Mouse (Mus musculus) frontal cortex, postnatal 36 days (tissue): ENCODE measurements at regions not wholly inside any gene's neighbourhood (a gene's known extent, or its start where the extent isn't known, plus 50 kb on each side); places are given as distances from the start of the nearest gene placed in this dataset.

Source experiments
- DNase-seq, 2 experiments: peaks; one replicate each; pipeline ENCODE4 v3.0.0; 2022; ENCODE audit warnings: low spot score in 2 of 2

- peak in 1 of 2 experiments; percentile 4 for DNase-seq
Observed at GRCm38 (mm10) chr6:133904501-133904900, 50.9 kb upstream of the Kap start.

DNA sequence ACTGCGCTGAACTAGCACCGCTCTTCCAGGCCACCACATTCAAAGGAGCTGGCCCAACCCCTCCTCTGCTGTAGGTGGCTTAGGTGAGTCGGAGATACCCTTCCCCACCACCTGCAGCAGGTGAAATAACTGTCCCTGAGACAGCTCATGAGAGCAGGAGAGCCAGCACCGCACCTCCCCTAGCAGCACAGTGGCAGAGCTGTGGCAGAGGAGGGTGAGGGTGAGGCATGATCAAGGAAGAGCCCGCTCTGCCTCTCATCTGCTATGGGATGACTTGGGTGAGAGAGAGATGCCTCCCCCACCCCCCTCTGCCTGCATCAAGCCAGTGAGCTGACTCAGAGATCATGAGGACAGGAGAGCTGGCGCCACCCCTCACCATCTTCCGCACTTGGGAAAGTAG, 81.1 kb upstream of the Kap start:
- no peak for DNase-seq

GRCm38 (mm10) chr6:133935671-133936070, 82.1 kb upstream of the Kap start:
- DNase-seq, result no peak

GRCm38 (mm10) chr6:133959902-133960634, 75.4 kb upstream of the Etv6 start:
- no peak for DNase-seq

GRCm38 (mm10) chr6:133960713-133961112, 74.8 kb upstream of the Etv6 start:
- DNase-seq, result peak; percentile 63 to 85

DNA sequence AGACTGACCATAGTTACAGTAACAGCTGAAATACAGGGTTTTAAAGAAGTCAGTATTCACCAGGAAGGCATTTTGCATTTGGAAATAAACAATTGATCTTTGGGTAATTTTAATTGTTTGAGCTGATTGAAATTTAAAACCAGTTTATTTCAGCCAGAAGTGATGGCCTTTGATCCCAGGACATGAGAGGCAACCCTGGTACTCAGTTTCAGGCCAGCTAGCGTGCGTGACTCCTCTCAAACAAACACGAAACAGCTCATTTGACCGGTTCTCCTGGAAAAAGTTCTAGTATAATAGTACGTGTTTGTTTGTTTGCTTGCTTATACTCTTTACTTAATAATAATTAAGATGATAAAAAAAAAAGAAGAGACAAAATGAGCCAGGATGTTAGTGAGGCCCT, 72.9 kb upstream of the Etv6 start:
- no peak for DNase-seq

- DNase-seq, result no peak
Observed at GRCm38 (mm10) chr6:133963264-133963663, 72.2 kb upstream of the Etv6 start.

DNA sequence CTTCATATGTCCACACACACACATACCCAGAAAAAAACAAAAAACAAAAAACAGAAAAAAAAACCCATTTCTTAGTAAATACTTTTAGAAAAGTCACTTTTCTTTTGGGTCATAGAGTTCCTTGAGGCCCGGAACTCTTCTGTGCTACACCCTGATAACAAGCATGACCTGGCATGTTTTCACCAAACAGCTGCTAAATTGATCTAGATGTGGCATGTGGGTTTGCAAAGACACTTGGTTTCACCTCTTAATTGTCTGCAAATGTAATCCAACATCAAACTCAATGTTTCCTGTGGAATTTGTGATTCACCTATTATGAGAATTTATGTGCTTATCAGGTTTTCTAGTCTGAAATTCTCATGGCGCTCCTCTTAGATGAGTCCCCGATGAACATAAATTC, 68.2 kb upstream of the Etv6 start:
- DNase-seq, result no peak

- DNase-seq, result no peak
Observed at GRCm38 (mm10) chr6:133972054-133972705, 63.3 kb upstream of the Etv6 start.

- no peak for DNase-seq
Observed at GRCm38 (mm10) chr6:133973205-133973838, 62.2 kb upstream of the Etv6 start.

DNA sequence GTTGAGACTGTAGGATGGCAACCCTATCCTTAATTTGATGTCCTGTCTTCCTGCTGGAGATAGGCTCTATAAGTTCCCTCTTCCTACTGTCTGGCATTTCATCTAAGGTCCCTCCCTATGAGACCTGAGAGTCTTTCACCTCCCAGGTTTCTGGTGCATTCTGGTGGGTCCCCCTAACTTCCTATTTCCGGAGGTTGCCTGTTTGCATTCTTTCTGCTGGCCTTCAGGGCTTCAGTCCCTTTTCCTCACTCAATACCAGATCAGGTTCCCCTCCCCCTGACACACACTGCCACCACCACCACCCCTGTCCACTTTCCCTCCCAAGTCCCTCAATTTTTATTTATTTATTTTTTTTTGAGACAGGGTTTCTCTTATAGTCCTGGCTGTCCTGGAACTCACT, 59.5 kb upstream of the Etv6 start:
- DNase-seq, result no peak

DNA sequence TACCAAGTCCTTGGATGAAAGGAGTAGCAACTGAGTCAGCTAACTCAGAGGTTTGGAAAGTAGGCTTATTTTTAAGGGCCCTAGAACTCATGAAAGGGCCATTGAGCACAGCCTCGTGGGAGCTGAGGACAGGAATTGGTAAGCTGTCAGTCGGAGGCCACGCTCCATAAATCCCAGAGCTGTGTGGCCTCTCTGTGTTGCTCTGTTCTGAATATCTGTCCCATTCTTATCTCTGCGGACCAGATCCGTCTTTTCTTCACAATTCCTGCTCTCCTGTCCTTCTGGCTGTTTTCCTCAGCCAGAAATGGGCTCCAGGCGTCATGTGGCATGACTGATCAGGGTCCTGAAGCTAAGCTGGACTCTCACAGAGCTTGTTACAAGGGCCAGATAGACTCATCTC, 58.6 kb upstream of the Etv6 start:
- no peak for DNase-seq

DNA sequence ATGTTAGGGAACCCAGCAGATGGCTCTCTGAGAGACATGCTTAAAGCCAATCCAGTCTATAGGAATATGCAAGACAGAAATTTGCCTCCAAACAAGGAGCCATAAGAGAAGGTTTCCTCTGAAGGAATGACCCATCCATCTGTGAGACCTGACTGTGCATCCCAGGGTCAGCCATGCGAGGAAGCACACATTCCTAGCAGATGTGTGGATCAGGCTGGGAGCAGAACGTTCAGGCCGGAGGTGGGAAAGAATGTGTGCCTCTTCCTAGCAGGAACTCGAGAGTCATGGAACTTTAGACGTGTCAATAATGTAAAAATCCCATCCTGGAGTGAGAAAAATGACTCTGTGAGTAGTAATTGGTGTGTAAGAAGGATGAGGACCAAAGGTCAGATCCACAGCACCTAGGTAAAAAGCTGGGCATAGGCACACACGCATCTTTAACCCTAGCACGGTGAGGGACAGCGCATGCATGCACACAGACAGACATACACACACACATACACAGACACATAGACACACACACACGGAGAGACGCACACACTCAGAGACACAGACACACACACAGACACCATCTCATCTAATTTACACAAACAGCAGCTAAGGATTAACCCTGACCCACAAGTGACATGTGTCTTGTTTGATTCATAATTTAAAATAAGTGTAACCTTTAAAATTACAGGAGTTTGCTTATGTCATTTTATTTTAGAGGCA, 51.5 kb upstream of the Etv6 start:
- DNase-seq, result no peak

DNA sequence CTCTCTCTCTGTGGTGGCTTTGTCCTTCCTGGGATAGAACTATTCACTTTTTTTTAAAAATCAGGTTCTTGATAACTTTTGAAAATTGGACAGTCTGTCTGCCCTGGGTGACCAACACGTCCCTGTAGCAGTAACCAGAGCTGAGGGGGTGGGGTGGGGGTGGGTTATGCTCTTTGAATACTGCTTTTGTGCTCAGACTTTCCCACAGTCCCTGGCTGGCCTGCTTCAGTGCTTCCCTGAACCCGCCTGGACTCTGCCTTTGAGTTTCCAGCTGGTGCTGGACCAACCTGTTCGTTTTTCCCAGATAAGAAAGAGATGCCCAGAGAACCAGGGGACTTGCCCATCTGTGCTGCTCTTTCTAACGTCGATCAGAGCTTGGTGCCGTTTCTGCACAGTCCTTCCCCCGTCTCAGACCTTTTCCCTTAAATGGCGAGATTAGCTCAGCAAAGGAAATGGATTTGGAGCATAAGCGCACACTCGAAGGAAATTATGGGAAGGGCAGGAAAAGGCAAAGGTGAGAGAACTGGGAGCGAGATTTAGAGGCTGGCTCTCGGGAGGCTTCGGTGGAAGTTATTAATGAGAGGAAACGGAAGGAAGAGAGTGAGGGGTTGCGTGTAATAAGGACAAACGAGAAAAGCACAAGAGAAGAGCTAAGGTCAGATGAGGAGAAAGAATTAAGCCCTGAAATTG, 50.7 kb upstream of the Etv6 start:
- no peak for DNase-seq
